Mouse (Mus musculus) testis, adult 2 months (tissue): ENCODE results near the gene Cry1. TPM values are rescaled to one million over a fixed set of nuclear protein-coding genes. Genes with fewer than 3 reads are reported as not detected.

ENCODE experiments used
- H3K27ac ChIP-seq: fragments of 200-500 bp; 2 replicates; pipeline ENCODE4 v1.5.1; 2012; ENCODE audit warnings: low read depth, low read length; ENCODE audit not compliant: control insufficient read depth, insufficient read depth
- H3K27me3 ChIP-seq: fragments of 200-500 bp; 2 replicates; pipeline ENCODE4 v1.6.1; 2012; ENCODE audit warnings: mild to moderate bottlenecking, low read length, moderate library complexity; ENCODE audit not compliant: control insufficient read depth, insufficient read depth
- H3K36me3 ChIP-seq: fragments of 200-500 bp; 2 replicates; pipeline ENCODE4 v1.6.1; 2012; ENCODE audit warnings: mild to moderate bottlenecking, low read length; ENCODE audit not compliant: control insufficient read depth, insufficient read depth
- H3K4me1 ChIP-seq: fragments of 200-500 bp; 2 replicates; pipeline ENCODE4 v1.6.1; 2012; ENCODE audit warnings: low read length; ENCODE audit not compliant: control insufficient read depth, insufficient read depth
- H3K4me3 ChIP-seq: fragments of 200-500 bp; 2 replicates; pipeline ENCODE4 v1.5.1; 2012; ENCODE audit warnings: low read depth, mild to moderate bottlenecking, low read length, moderate library complexity, mixed read lengths; ENCODE audit not compliant: control insufficient read depth
- CTCF ChIP-seq: fragments of 200-500 bp; IDR thresholded peaks from 2 replicates; pipeline ENCODE4 v1.5.1; 2012; ENCODE audit warnings: low read depth, mild to moderate bottlenecking, inconsistent platforms, low read length, moderate library complexity; ENCODE audit not compliant: control insufficient read depth, insufficient read depth, insufficient replicate concordance
- POLR2A ChIP-seq: fragments of 200-500 bp; IDR thresholded peaks from 2 replicates; pipeline ENCODE4 v1.6.1; 2012; ENCODE audit warnings: low read depth, mild to moderate bottlenecking, inconsistent platforms, low read length, moderate library complexity; ENCODE audit not compliant: control insufficient read depth
- polyA plus RNA-seq: library from polyadenylated mRNA; depleted of rRNA; stranded (reverse); fragments of >200 nt; gene quantifications from 2 replicates; pipeline ENCODE4 v1.2.3, GENCODE M21; 2012

Cry1 gene
- polyA plus RNA-seq, 1 experiment, result 18.3 TPM

GRCm38 (mm10) chr10:85161745-85162351 is 23.0 kb downstream of the Cry1 start:
- Histone ChIP-seq H3K27me3 (no peaks in the 10 kb centered on the region), H3K4me1 (no peaks in the 10 kb centered on the region; the same call in 1 of the 2 replicates), H3K4me3 (no peak overlapping the region), H3K27ac (no peak overlapping the region), H3K36me3 (no peaks in the 10 kb centered on the region; the same call in 1 of the 2 replicates)
- TF ChIP-seq POLR2A, result no peak
- no peak for TF ChIP-seq CTCF

DNA sequence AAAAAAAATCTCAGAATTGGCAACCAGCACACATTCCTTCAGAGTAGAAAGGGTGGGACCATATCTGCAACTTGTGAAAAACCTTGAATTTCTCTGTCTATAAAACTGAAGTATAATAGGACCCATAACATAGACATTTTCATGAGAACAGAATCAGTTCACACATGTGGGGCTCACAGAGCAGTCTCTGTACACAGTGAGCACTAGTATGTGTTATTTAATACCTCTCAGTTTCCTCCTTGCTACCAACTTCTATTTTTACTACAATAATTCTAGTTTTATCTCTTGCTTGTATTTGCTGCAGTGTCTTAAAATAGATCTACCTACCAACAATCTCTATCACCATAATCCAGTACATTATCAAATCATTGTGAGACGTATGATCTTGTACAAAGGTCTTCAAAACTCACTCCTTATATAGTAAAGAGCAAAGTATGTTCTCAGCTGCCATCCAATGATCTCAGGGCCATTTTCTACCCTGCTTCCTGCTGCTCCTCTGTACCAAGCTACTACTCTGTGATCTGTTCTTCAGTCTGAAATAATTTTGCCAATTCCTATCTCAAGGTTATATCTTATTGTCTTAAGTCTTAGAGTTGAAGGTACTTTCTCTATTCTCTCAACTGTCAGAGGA is 24.8 kb downstream of the Cry1 start:
- Histone ChIP-seq H3K27ac (no peak overlapping the region), H3K27me3 (no peaks in the 10 kb centered on the region), H3K4me3 (no peak overlapping the region), H3K4me1 (no peaks in the 10 kb centered on the region), H3K36me3 (no peaks in the 10 kb centered on the region; the same call in none of the 2 replicates)
- TF ChIP-seq CTCF (no peak), POLR2A (no peak)

DNA sequence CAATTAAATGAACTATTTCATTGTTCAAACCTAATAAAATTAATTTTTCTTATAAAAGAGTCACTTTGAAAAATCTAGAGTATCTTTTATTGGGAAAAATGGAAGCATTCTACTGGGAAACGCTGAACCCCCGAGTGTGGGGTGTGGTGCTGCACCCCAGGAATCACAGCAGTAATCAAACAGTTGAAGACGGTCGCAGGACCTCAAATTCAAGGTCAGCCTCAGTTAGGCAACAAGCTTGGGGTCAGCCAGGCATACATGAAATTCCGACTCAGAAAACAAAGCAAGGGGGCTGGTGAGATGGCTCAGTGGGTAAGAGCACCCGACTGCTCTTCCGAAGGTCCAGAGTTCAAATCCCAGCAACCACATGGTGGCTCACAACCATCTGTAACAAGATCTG is 27.4 kb downstream of the Cry1 start:
- Histone ChIP-seq H3K27me3 (no peaks in the 10 kb centered on the region), H3K4me3 (no peak overlapping the region), H3K27ac (no peak overlapping the region), H3K36me3 (peaks cover 2% of the 10 kb centered on the region), H3K4me1 (no peaks in the 10 kb centered on the region)
- TF ChIP-seq CTCF, result no peak
- TF ChIP-seq POLR2A, result no peak

DNA sequence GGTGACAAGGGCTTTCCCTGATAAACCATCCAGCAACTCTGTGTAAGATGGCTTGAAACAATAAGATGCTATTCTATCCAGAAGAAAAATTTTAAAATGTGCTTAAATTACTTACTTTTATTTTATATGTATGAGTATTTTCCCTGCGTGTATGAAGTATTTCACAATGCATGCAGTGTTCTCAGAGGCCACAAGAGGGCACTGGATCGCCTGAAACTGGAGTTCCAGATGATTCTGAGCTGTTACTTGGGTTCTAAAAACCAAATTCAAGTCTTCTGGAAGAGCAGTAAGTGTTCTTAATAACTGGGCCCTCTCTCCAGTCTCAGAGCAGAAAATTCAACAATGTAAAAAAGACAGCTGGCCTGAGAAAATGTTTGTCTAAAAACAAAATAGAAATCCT is 30.7 kb downstream of the Cry1 start:
- no peak for TF ChIP-seq POLR2A
- TF ChIP-seq CTCF, result no peak
- Histone ChIP-seq H3K27ac (no peak overlapping the region), H3K27me3 (no peaks in the 10 kb centered on the region), H3K4me3 (no peak overlapping the region), H3K36me3 (peaks cover 3% of the 10 kb centered on the region), H3K4me1 (no peaks in the 10 kb centered on the region)

DNA sequence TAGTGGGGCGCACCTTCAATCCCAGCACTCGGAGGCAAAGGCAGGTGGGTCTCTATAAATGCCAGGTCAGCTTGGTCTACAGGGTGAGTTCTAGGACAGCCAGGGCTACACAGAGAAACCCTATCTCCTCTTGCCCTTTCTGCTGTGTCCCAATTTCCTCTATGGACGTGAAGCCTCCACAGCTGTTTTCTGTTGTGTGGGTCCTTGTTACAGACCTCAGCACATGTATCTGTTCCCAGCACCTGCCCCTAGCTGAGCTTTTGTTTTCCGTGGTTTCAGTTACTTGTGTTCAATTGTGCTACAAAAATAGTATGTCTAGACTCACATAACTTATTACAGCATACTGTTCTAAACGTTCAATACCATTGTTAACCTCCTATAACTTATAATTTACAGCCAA is 35.6 kb downstream of the Cry1 start:
- peaks cover 6% of the 10 kb centered on the region for H3K36me3 ChIP-seq
- no peak overlapping the region for H3K4me3 ChIP-seq
- no peak for TF ChIP-seq CTCF
- TF ChIP-seq POLR2A, result no peak
- no peaks in the 10 kb centered on the region for H3K4me1 ChIP-seq
- H3K27ac ChIP-seq, result no peak overlapping the region
- no peaks in the 10 kb centered on the region for H3K27me3 ChIP-seq

- TF ChIP-seq CTCF (no peak), POLR2A (no peak)
- peaks cover 6% of the 10 kb centered on the region for H3K36me3 ChIP-seq
- no peak overlapping the region for H3K27ac ChIP-seq
- no peaks in the 10 kb centered on the region for H3K27me3 ChIP-seq
- H3K4me3 ChIP-seq, result no peak overlapping the region
- H3K4me1 ChIP-seq, result no peaks in the 10 kb centered on the region
Measured at GRCm38 (mm10) chr10:85146282-85146681, 38.6 kb downstream of the Cry1 start.

DNA sequence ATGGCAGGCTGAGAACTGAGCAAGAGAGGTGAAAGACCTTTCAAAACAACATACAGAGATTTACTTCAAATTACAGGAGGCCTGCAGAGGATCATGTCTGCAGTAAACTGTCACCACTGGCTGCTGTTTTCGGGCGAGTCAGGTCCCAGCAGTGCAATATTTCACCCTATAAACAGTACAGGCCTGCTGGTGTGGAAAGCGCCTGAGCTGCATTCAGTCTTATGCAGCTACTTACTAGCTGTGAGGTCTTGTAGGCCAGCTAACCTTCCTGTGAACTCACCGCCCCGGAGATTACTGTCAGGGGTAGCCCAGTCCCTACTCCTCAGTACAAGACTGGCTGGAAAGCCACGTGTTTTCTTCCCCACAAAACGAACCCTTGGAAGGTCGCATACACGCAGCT is 43.4 kb downstream of the Cry1 start:
- H3K4me3 ChIP-seq, result no peak overlapping the region
- H3K4me1 ChIP-seq, result no peaks in the 10 kb centered on the region
- H3K27me3 ChIP-seq, result no peaks in the 10 kb centered on the region
- TF ChIP-seq POLR2A (no peak), CTCF (no peak)
- H3K27ac ChIP-seq, result no peak overlapping the region
- peaks cover 7% of the 10 kb centered on the region for H3K36me3 ChIP-seq
